Mouse (Mus musculus) embryonic facial prominence, embryonic 15.5 days (tissue): ENCODE results near the gene 2610507B11Rik. TPM values are rescaled to one million over a fixed set of nuclear protein-coding genes. Genes with fewer than 3 reads are reported as not detected.

ENCODE experiments used
- polyA plus RNA-seq: library from polyadenylated mRNA; unstranded; fragments of >200 nt; fragmentation: Nextera tagmentation; extraction: Ambion mirVana; gene quantifications from 2 replicates; pipeline ENCODE4 v1.2.1, GENCODE M21; 2015

2610507B11Rik gene
- polyA plus RNA-seq, 1 experiment from 2014 or later = 63.8 TPM

Other genes starting within 250 kb of the 2610507B11Rik start
- gene Dhrs13, start 229.5 kb upstream of the 2610507B11Rik start, polyA plus RNA-seq = 18.5 and 19.7 TPM in 2 replicates
- gene Flot2, start 223.8 kb upstream of the 2610507B11Rik start, polyA plus RNA-seq = 65.5 and 65.7 TPM in 2 replicates
- gene Eral1, start 181.4 kb upstream of the 2610507B11Rik start, polyA plus RNA-seq = 33.3 and 33.6 TPM in 2 replicates
- 14.4 and 17.3 TPM in 2 replicates for gene Fam222b, start 167.1 kb upstream of the 2610507B11Rik start, polyA plus RNA-seq
- gene Traf4, start 96.2 kb upstream of the 2610507B11Rik start, polyA plus RNA-seq = 83.1 and 89.3 TPM in 2 replicates
- gene Nek8, start 85.1 kb upstream of the 2610507B11Rik start, polyA plus RNA-seq = 17.3 and 18.4 TPM in 2 replicates
- 30.3 and 32.8 TPM in 2 replicates for gene Tlcd1, start 85.0 kb upstream of the 2610507B11Rik start, polyA plus RNA-seq
- gene Rpl23a, start 78.2 kb upstream of the 2610507B11Rik start, polyA plus RNA-seq = 1,371 and 1,410 TPM in 2 replicates
- 164 and 171 TPM in 2 replicates for gene Rab34, start 73.3 kb upstream of the 2610507B11Rik start, polyA plus RNA-seq
- gene Proca1, start 68.4 kb upstream of the 2610507B11Rik start, polyA plus RNA-seq = 3.1 and 4.7 TPM in 2 replicates
- 95.5 and 105 TPM in 2 replicates for gene Sdf2, start 16.0 kb upstream of the 2610507B11Rik start, polyA plus RNA-seq
- 27.8 and 28.5 TPM in 2 replicates for gene Supt6, start 15.8 kb upstream of the 2610507B11Rik start, polyA plus RNA-seq
- gene BC030499, start 29.1 kb downstream of the 2610507B11Rik start, polyA plus RNA-seq = 0.29 TPM in 2 replicates
- gene Spag5, start 39.8 kb downstream of the 2610507B11Rik start, polyA plus RNA-seq = 29.2 and 30.3 TPM in 2 replicates
- gene Aldoc, start 61.2 kb downstream of the 2610507B11Rik start, polyA plus RNA-seq = 30.1 and 36.8 TPM in 2 replicates
- 78.0 and 84.9 TPM in 2 replicates for gene Pigs, start 66.7 kb downstream of the 2610507B11Rik start, polyA plus RNA-seq
- gene Unc119, start 81.7 kb downstream of the 2610507B11Rik start, polyA plus RNA-seq = 46.9 and 54.2 TPM in 2 replicates
- 4.2 and 4.6 TPM in 2 replicates for gene Foxn1, start 124.8 kb downstream of the 2610507B11Rik start, polyA plus RNA-seq
- 0.07 and 0.11 TPM in 2 replicates for gene Slc13a2, start 160.5 kb downstream of the 2610507B11Rik start, polyA plus RNA-seq
- gene Slc46a1, start 203.9 kb downstream of the 2610507B11Rik start, polyA plus RNA-seq = 15.5 and 19.0 TPM in 2 replicates
- 2.3 and 2.5 TPM in 2 replicates for gene Sarm1, start 236.0 kb downstream of the 2610507B11Rik start, polyA plus RNA-seq
- gene Vtn, start 237.3 kb downstream of the 2610507B11Rik start, polyA plus RNA-seq = 2.0 and 4.4 TPM in 2 replicates
- 0.17 TPM in 1 of 2 replicates, not detected in the other for gene Sebox, start 241.7 kb downstream of the 2610507B11Rik start, polyA plus RNA-seq